Mouse (Mus musculus) C2C12 (cell line): Measurements from ENCODE around the gene Cbfb.

Experiments
- CTCF ChIP-seq: IDR thresholded peaks from one replicate; pipeline ENCODE4 v1.5.1; 2011; ENCODE audit not compliant: control insufficient read depth, insufficient read depth, insufficient read length
- FOSL1 ChIP-seq: IDR thresholded peaks from one replicate; pipeline ENCODE4 v1.8.0; 2011; ENCODE audit warnings: mild to moderate bottlenecking, low read length; ENCODE audit not compliant: poor library complexity, insufficient read depth, severe bottlenecking

- TF ChIP-seq CTCF: no peak
- no peak for TF ChIP-seq FOSL1
These were observed 43.6 kb downstream of the Cbfb start for GRCm38 (mm10) chr8:105214104-105214503.
